Mouse (Mus musculus) hindbrain, embryonic 11.5 days (tissue): ENCODE measurements at regions not wholly inside any gene's neighbourhood (a gene's known extent, or its start where the extent isn't known, plus 50 kb on each side); places are given as distances from the start of the nearest gene placed in this dataset.
A peak's percentile ranks its signal among the peaks of the same experiment; 100 is the strongest.

ENCODE experiments used
- ATAC-seq: fragments of 200-750 bp; cut with Nextera tagmentation; 2 replicates; pipeline ENCODE4 v1.8.0; 2017; ENCODE audit warnings: mild to moderate bottlenecking, moderate TSS enrichment, moderate library complexity; ENCODE audit not compliant: low FRiP score
- DNase-seq: peaks from one replicate; pipeline ENCODE4 v3.0.0-alpha.2; 2015; ENCODE audit warnings: low spot score
- H3K27ac ChIP-seq: fragments of 300-500 bp; sonication (generic); 2 replicates; pipeline ENCODE4 v1.5.1; 2014; ENCODE audit warnings: mild to moderate bottlenecking, low read depth, low read length
- H3K27me3 ChIP-seq: fragments of 300-500 bp; sonication (generic); 2 replicates; pipeline ENCODE4 v1.6.1; 2014; ENCODE audit warnings: mild to moderate bottlenecking, low read length, moderate library complexity, mixed read lengths; ENCODE audit not compliant: control insufficient read depth, insufficient read depth
- H3K36me3 ChIP-seq: fragments of 300-500 bp; sonication (generic); 2 replicates; pipeline ENCODE4 v1.6.1; 2014; ENCODE audit warnings: mild to moderate bottlenecking, low read length, moderate library complexity, mixed read lengths; ENCODE audit not compliant: control insufficient read depth, insufficient read depth
- H3K4me1 ChIP-seq: fragments of 300-500 bp; sonication (generic); replicated peaks from 2 replicates; pipeline ENCODE4 v1.6.1; 2014; ENCODE audit warnings: low read length, mixed read lengths; ENCODE audit not compliant: control insufficient read depth, insufficient read depth
- H3K4me2 ChIP-seq: fragments of 300-500 bp; sonication (generic); replicated peaks from 2 replicates; pipeline ENCODE4 v1.6.1; 2014; ENCODE audit warnings: mild to moderate bottlenecking, low read depth, low read length
- H3K4me3 ChIP-seq: fragments of 300-500 bp; sonication (generic); 2 replicates; pipeline ENCODE4 v1.5.1; 2014; ENCODE audit warnings: low read depth, low read length
- H3K9ac ChIP-seq: fragments of 300-500 bp; sonication (generic); 2 replicates; pipeline ENCODE4 v1.6.1; 2014; ENCODE audit warnings: low read depth, low read length
- H3K9me3 ChIP-seq: fragments of 300-500 bp; sonication (generic); 2 replicates; pipeline ENCODE4 v1.6.1; 2016; ENCODE audit warnings: low read length; ENCODE audit not compliant: control insufficient read depth
- WGBS: fragments of 180-500 bp; shearing (Covaris S2); extraction: QIAGEN DNeasy Blood & Tissue Kit; methylation state at CpG from one replicate; pipeline ENCODE4 v1.1.7; 2014; 5-methylcytosine and 5-hydroxymethylcytosine counted together

GRCm38 (mm10) chr15:13283106-13283505 is 109.6 kb upstream of the Cdh6 start:
- no peak for DNase-seq
- Histone ChIP-seq H3K27me3 (no peaks in the 10 kb centered on the region), H3K36me3 (no peaks in the 10 kb centered on the region), H3K4me2 (no peak overlapping the region), H3K27ac (no peak overlapping the region), H3K4me3 (no peak overlapping the region), H3K4me1 (no peaks in the 10 kb centered on the region), H3K9ac (no peak overlapping the region), H3K9me3 (no peaks in the 10 kb centered on the region)
- 87% methylated on average over 5 of the region's 5 CpGs for WGBS
- no peak for ATAC-seq

GRCm38 (mm10) chr15:13276909-13277235 is 103.4 kb upstream of the Cdh6 start:
- no peak overlapping the region for H3K4me3 ChIP-seq
- H3K9me3 ChIP-seq = no peaks in the 10 kb centered on the region
- ATAC-seq = no peak
- no peak overlapping the region for H3K27ac ChIP-seq
- WGBS = 81% methylated on average over 8 of the region's 8 CpGs
- no peaks in the 10 kb centered on the region for H3K4me1 ChIP-seq
- H3K27me3 ChIP-seq = no peaks in the 10 kb centered on the region
- no peaks in the 10 kb centered on the region for H3K36me3 ChIP-seq
- H3K4me2 ChIP-seq = no peak overlapping the region
- no peak for DNase-seq
- no peak overlapping the region for H3K9ac ChIP-seq

- no peaks in the 10 kb centered on the region for H3K4me1 ChIP-seq
- no peak overlapping the region for H3K4me3 ChIP-seq
- no peak for ATAC-seq
- H3K9ac ChIP-seq = no peak overlapping the region
- H3K9me3 ChIP-seq = no peaks in the 10 kb centered on the region
- H3K27ac ChIP-seq = no peak overlapping the region
- no peaks in the 10 kb centered on the region for H3K36me3 ChIP-seq
- H3K4me2 ChIP-seq = no peak overlapping the region
- no peaks in the 10 kb centered on the region for H3K27me3 ChIP-seq
- DNase-seq = no peak
- WGBS = 74% methylated on average over 5 of the region's 5 CpGs
Observed at GRCm38 (mm10) chr15:13276225-13276908, 102.9 kb upstream of the Cdh6 start.

GRCm38 (mm10) chr15:13275326-13275725 is 101.9 kb upstream of the Cdh6 start:
- no peaks in the 10 kb centered on the region for H3K36me3 ChIP-seq
- no peak overlapping the region for H3K27ac ChIP-seq
- H3K9me3 ChIP-seq = no peaks in the 10 kb centered on the region
- DNase-seq = peak; percentile 7
- no peaks in the 10 kb centered on the region for H3K4me1 ChIP-seq
- no peak overlapping the region for H3K4me2 ChIP-seq
- WGBS = 2% methylated on average over 5 of the region's 5 CpGs
- H3K9ac ChIP-seq = no peak overlapping the region
- no peak for ATAC-seq
- no peaks in the 10 kb centered on the region for H3K27me3 ChIP-seq
- no peak overlapping the region for H3K4me3 ChIP-seq

- Histone ChIP-seq H3K4me2 (no peak overlapping the region), H3K9me3 (no peaks in the 10 kb centered on the region), H3K36me3 (no peaks in the 10 kb centered on the region), H3K4me3 (no peak overlapping the region), H3K9ac (no peak overlapping the region), H3K4me1 (no peaks in the 10 kb centered on the region), H3K27ac (no peak overlapping the region), H3K27me3 (no peaks in the 10 kb centered on the region)
- DNase-seq (no peak), ATAC-seq (no peak)
- 86% methylated on average over 5 of the region's 5 CpGs for WGBS
Observed at GRCm38 (mm10) chr15:13274366-13275067, 101.0 kb upstream of the Cdh6 start.

GRCm38 (mm10) chr15:13246053-13246696 is 72.7 kb upstream of the Cdh6 start:
- Histone ChIP-seq H3K9ac (no peak overlapping the region), H3K4me2 (no peak overlapping the region), H3K4me3 (no peak overlapping the region), H3K27ac (no peak overlapping the region), H3K4me1 (no peaks in the 10 kb centered on the region), H3K9me3 (no peaks in the 10 kb centered on the region), H3K36me3 (no peaks in the 10 kb centered on the region), H3K27me3 (no peaks in the 10 kb centered on the region)
- WGBS = 90% methylated on average over 11 of the region's 11 CpGs
- DNase-seq (no peak), ATAC-seq (no peak)

- WGBS = 35% methylated on average over 14 of the region's 14 CpGs
- Histone ChIP-seq H3K9me3 (no peaks in the 10 kb centered on the region), H3K4me1 (no peaks in the 10 kb centered on the region), H3K27me3 (no peaks in the 10 kb centered on the region), H3K36me3 (no peaks in the 10 kb centered on the region), H3K4me3 (no peak overlapping the region), H3K27ac (no peak overlapping the region), H3K9ac (no peak overlapping the region), H3K4me2 (no peak overlapping the region)
- DNase-seq (peak; percentile 19), ATAC-seq (peak; percentile 66)
Observed at GRCm38 (mm10) chr15:13244306-13244705, 70.8 kb upstream of the Cdh6 start.

GRCm38 (mm10) chr15:13243561-13243960 is 70.1 kb upstream of the Cdh6 start:
- ATAC-seq (no peak), DNase-seq (no peak)
- H3K4me3 ChIP-seq = no peak overlapping the region
- H3K4me1 ChIP-seq = no peaks in the 10 kb centered on the region
- H3K9me3 ChIP-seq = no peaks in the 10 kb centered on the region
- 78% methylated on average over 4 of the region's 4 CpGs for WGBS
- H3K36me3 ChIP-seq = no peaks in the 10 kb centered on the region
- H3K4me2 ChIP-seq = no peak overlapping the region
- H3K27ac ChIP-seq = no peak overlapping the region
- H3K9ac ChIP-seq = no peak overlapping the region
- H3K27me3 ChIP-seq = no peaks in the 10 kb centered on the region

GRCm38 (mm10) chr15:13240931-13241330 is 67.5 kb upstream of the Cdh6 start:
- H3K27ac ChIP-seq = no peak overlapping the region
- H3K36me3 ChIP-seq = no peaks in the 10 kb centered on the region
- H3K4me3 ChIP-seq = no peak overlapping the region
- H3K4me1 ChIP-seq = no peaks in the 10 kb centered on the region
- ATAC-seq (no peak), DNase-seq (no peak)
- no peaks in the 10 kb centered on the region for H3K9me3 ChIP-seq
- 69% methylated on average over 7 of the region's 7 CpGs for WGBS
- H3K27me3 ChIP-seq = no peaks in the 10 kb centered on the region
- no peak overlapping the region for H3K4me2 ChIP-seq
- no peak overlapping the region for H3K9ac ChIP-seq
